In genomic region chr9:71379731-71380250, GRCm38 (mm10) we compare ENCODE assay signal across 19 mouse cellular contexts.
"Had no signal": no experiment of that assay in that cellular context is flagged by ENCODE, and none has a peak within 500 bp of the region (broad histone marks: within the 10 kb centered on the region; RNA-seq: fewer than 3 reads in every experiment).

No protein-coding gene starts in this region.

- H3K4me3 ChIP-seq: kidney, embryonic 15.5 days; left cerebral cortex, adult 2 months; liver, embryonic 13.5 days; midbrain, embryonic 12.5 days; midbrain, embryonic 15.5 days; neural tube, embryonic 12.5 days; neural tube, embryonic 15.5 days had no signal

- H3K36me3 ChIP-seq: kidney, embryonic 15.5 days; liver, embryonic 13.5 days; midbrain, embryonic 12.5 days; midbrain, embryonic 15.5 days; neural tube, embryonic 12.5 days; neural tube, embryonic 15.5 days had no signal

- H3K27ac ChIP-seq: kidney, embryonic 15.5 days; left cerebral cortex, adult 2 months; liver, embryonic 13.5 days; macrophage; midbrain, embryonic 12.5 days; midbrain, embryonic 15.5 days; neural tube, embryonic 12.5 days; neural tube, embryonic 15.5 days; stomach, postnatal 0 days had no signal

- DNase-seq: kidney, postnatal 10 days; kidney, postnatal 36 days; layer of hippocampus, postnatal 36 days; liver, embryonic 13.5 days; lung, adult 2 months; right cerebral cortex, adult 18-20 months; right cerebral cortex, postnatal 14 days; right cerebral cortex, postnatal 4 days; thymus, adult 2 months; thymus, postnatal 14 days; thymus, postnatal 4 days had no signal

- ATAC-seq: midbrain, embryonic 15.5 days had no signal

- H3K27me3 ChIP-seq: kidney, embryonic 15.5 days; liver, embryonic 13.5 days; midbrain, embryonic 12.5 days; midbrain, embryonic 15.5 days; neural tube, embryonic 12.5 days; neural tube, embryonic 15.5 days had no signal

- H3K4me2 ChIP-seq: kidney, embryonic 15.5 days; liver, embryonic 13.5 days; midbrain, embryonic 12.5 days; midbrain, embryonic 15.5 days; neural tube, embryonic 12.5 days; neural tube, embryonic 15.5 days had no signal

- H3K4me1 ChIP-seq: kidney, embryonic 15.5 days; liver, embryonic 13.5 days; midbrain, embryonic 12.5 days; midbrain, embryonic 15.5 days; neural tube, embryonic 12.5 days; neural tube, embryonic 15.5 days had no signal

- H3K9ac ChIP-seq: kidney, embryonic 15.5 days; liver, embryonic 13.5 days; midbrain, embryonic 12.5 days; midbrain, embryonic 15.5 days; neural tube, embryonic 12.5 days; neural tube, embryonic 15.5 days had no signal

- H3K9me3 ChIP-seq: kidney, embryonic 15.5 days; liver, embryonic 13.5 days; midbrain, embryonic 12.5 days; midbrain, embryonic 15.5 days; neural tube, embryonic 12.5 days; neural tube, embryonic 15.5 days had no signal
